Mouse (Mus musculus): ENCODE measurements at regions not wholly inside any gene's neighbourhood (a gene's known extent, or its start where the extent isn't known, plus 50 kb on each side); places are given as distances from the start of the nearest gene placed in this dataset.

- ATAC-seq (replicated peaks; ENCODE audit: low FRiP score, low TSS enrichment, low read depth), result no peak
These were observed 261.3 kb upstream of the Dynlrb2 start for GRCm38 (mm10) chr8:116243493-116243892.

GRCm38 (mm10) chr8:116242972-116243371 is 261.8 kb upstream of the Dynlrb2 start:
- H3K9ac ChIP-seq (ENCODE audit: low read length), result no peak overlapping the region
- no peak overlapping the region for H3K4me2 ChIP-seq (ENCODE audit: low read length)
- 77% methylated on average over 5 of the region's 5 CpGs for WGBS
- H3K4me1 ChIP-seq (replicated peaks; ENCODE audit: control insufficient read depth, insufficient read depth, low read length), result no peaks in the 10 kb centered on the region
- no peak for ATAC-seq (replicated peaks; ENCODE audit: low FRiP score, low TSS enrichment, low read depth)
- DNase-seq (ENCODE audit: low spot score), result no peak
- no peak overlapping the region for H3K4me3 ChIP-seq (ENCODE audit: low read depth, low read length)
- no peaks in the 10 kb centered on the region for H3K27me3 ChIP-seq (replicated peaks; ENCODE audit: control insufficient read depth, insufficient read depth, low read length)
- no peaks in the 10 kb centered on the region for H3K9me3 ChIP-seq (ENCODE audit: control insufficient read depth, low read length)
- H3K27ac ChIP-seq (ENCODE audit: low read depth), result no peak overlapping the region
- H3K36me3 ChIP-seq (ENCODE audit: control insufficient read depth, insufficient read depth, low read length), result no peaks in the 10 kb centered on the region

More at GRCm38 (mm10) chr8:116243493-116243892, 261.3 kb upstream of the Dynlrb2 start:
- Histone ChIP-seq H3K27me3 (replicated peaks; ENCODE audit: control insufficient read depth, insufficient read depth, low read length) (no peaks in the 10 kb centered on the region), H3K27ac (ENCODE audit: low read depth) (no peak overlapping the region), H3K4me2 (ENCODE audit: low read length) (no peak overlapping the region), H3K4me3 (ENCODE audit: low read depth, low read length) (no peak overlapping the region), H3K9me3 (ENCODE audit: control insufficient read depth, low read length) (no peaks in the 10 kb centered on the region), H3K4me1 (replicated peaks; ENCODE audit: control insufficient read depth, insufficient read depth, low read length) (no peaks in the 10 kb centered on the region), H3K36me3 (ENCODE audit: control insufficient read depth, insufficient read depth, low read length) (no peaks in the 10 kb centered on the region), H3K9ac (ENCODE audit: low read length) (no peak overlapping the region)
- WGBS, result 58% methylated on average over 8 of the region's 8 CpGs
- no peak for DNase-seq (ENCODE audit: low spot score)

GRCm38 (mm10) chr8:116241987-116242242 is 262.9 kb upstream of the Dynlrb2 start:
- Histone ChIP-seq H3K9ac (ENCODE audit: low read length) (no peak overlapping the region), H3K27me3 (replicated peaks; ENCODE audit: control insufficient read depth, insufficient read depth, low read length) (no peaks in the 10 kb centered on the region), H3K9me3 (ENCODE audit: control insufficient read depth, low read length) (no peaks in the 10 kb centered on the region), H3K4me2 (ENCODE audit: low read length) (no peak overlapping the region), H3K36me3 (ENCODE audit: control insufficient read depth, insufficient read depth, low read length) (no peaks in the 10 kb centered on the region), H3K4me3 (ENCODE audit: low read depth, low read length) (no peak overlapping the region), H3K27ac (ENCODE audit: low read depth) (no peak overlapping the region), H3K4me1 (replicated peaks; ENCODE audit: control insufficient read depth, insufficient read depth, low read length) (no peaks in the 10 kb centered on the region)
- DNase-seq (ENCODE audit: low spot score) (no peak), ATAC-seq (replicated peaks; ENCODE audit: low FRiP score, low TSS enrichment, low read depth) (no peak)
- WGBS, result 86% methylated on average over 5 of the region's 5 CpGs

GRCm38 (mm10) chr8:116241146-116241986 is 263.4 kb upstream of the Dynlrb2 start:
- H3K4me2 ChIP-seq (ENCODE audit: low read length), result no peak overlapping the region
- H3K27ac ChIP-seq (ENCODE audit: low read depth), result no peak overlapping the region
- 79% methylated on average over 11 of the region's 11 CpGs for WGBS
- no peaks in the 10 kb centered on the region for H3K36me3 ChIP-seq (ENCODE audit: control insufficient read depth, insufficient read depth, low read length)
- no peak overlapping the region for H3K9ac ChIP-seq (ENCODE audit: low read length)
- ATAC-seq (replicated peaks; ENCODE audit: low FRiP score, low TSS enrichment, low read depth) (no peak), DNase-seq (ENCODE audit: low spot score) (no peak)
- H3K27me3 ChIP-seq (replicated peaks; ENCODE audit: control insufficient read depth, insufficient read depth, low read length), result no peaks in the 10 kb centered on the region
- no peak overlapping the region for H3K4me3 ChIP-seq (ENCODE audit: low read depth, low read length)
- H3K4me1 ChIP-seq (replicated peaks; ENCODE audit: control insufficient read depth, insufficient read depth, low read length), result no peaks in the 10 kb centered on the region
- H3K9me3 ChIP-seq (ENCODE audit: control insufficient read depth, low read length), result no peaks in the 10 kb centered on the region

GRCm38 (mm10) chr8:116238670-116239069 is 266.1 kb upstream of the Dynlrb2 start:
- no peak overlapping the region for H3K4me3 ChIP-seq (ENCODE audit: low read depth, low read length)
- DNase-seq (ENCODE audit: low spot score) (no peak), ATAC-seq (replicated peaks; ENCODE audit: low FRiP score, low TSS enrichment, low read depth) (no peak)
- WGBS, result 92% methylated on average over 1 of the region's 1 CpGs
- no peaks in the 10 kb centered on the region for H3K27me3 ChIP-seq (replicated peaks; ENCODE audit: control insufficient read depth, insufficient read depth, low read length)
- no peaks in the 10 kb centered on the region for H3K36me3 ChIP-seq (ENCODE audit: control insufficient read depth, insufficient read depth, low read length)
- no peaks in the 10 kb centered on the region for H3K9me3 ChIP-seq (ENCODE audit: control insufficient read depth, low read length)
- no peak overlapping the region for H3K4me2 ChIP-seq (ENCODE audit: low read length)
- H3K4me1 ChIP-seq (replicated peaks; ENCODE audit: control insufficient read depth, insufficient read depth, low read length), result no peaks in the 10 kb centered on the region
- H3K27ac ChIP-seq (ENCODE audit: low read depth), result no peak overlapping the region
- H3K9ac ChIP-seq (ENCODE audit: low read length), result no peak overlapping the region

- Histone ChIP-seq H3K27me3 (replicated peaks; ENCODE audit: control insufficient read depth, insufficient read depth, low read length) (no peaks in the 10 kb centered on the region), H3K4me3 (ENCODE audit: low read depth, low read length) (no peak overlapping the region), H3K36me3 (ENCODE audit: control insufficient read depth, insufficient read depth, low read length) (no peaks in the 10 kb centered on the region), H3K27ac (ENCODE audit: low read depth) (no peak overlapping the region), H3K4me1 (replicated peaks; ENCODE audit: control insufficient read depth, insufficient read depth, low read length) (no peaks in the 10 kb centered on the region), H3K9ac (ENCODE audit: low read length) (no peak overlapping the region), H3K9me3 (ENCODE audit: control insufficient read depth, low read length) (no peaks in the 10 kb centered on the region), H3K4me2 (ENCODE audit: low read length) (no peak overlapping the region)
- no peak for ATAC-seq (replicated peaks; ENCODE audit: low FRiP score, low TSS enrichment, low read depth)
- 69% methylated on average over 3 of the region's 3 CpGs for WGBS
- no peak for DNase-seq (ENCODE audit: low spot score)
These were observed 267.1 kb upstream of the Dynlrb2 start for GRCm38 (mm10) chr8:116237561-116238100.

- Histone ChIP-seq H3K9ac (ENCODE audit: low read length) (no peak overlapping the region), H3K27ac (ENCODE audit: low read depth) (no peak overlapping the region), H3K4me1 (replicated peaks; ENCODE audit: control insufficient read depth, insufficient read depth, low read length) (no peaks in the 10 kb centered on the region; the same call in 1 of the 2 replicates), H3K9me3 (ENCODE audit: control insufficient read depth, low read length) (no peaks in the 10 kb centered on the region), H3K4me3 (ENCODE audit: low read depth, low read length) (no peak overlapping the region), H3K36me3 (ENCODE audit: control insufficient read depth, insufficient read depth, low read length) (no peaks in the 10 kb centered on the region), H3K4me2 (ENCODE audit: low read length) (no peak overlapping the region), H3K27me3 (replicated peaks; ENCODE audit: control insufficient read depth, insufficient read depth, low read length) (no peaks in the 10 kb centered on the region)
- 28% methylated on average over 5 of the region's 5 CpGs for WGBS
- ATAC-seq (replicated peaks; ENCODE audit: low FRiP score, low TSS enrichment, low read depth), result no peak
- DNase-seq (ENCODE audit: low spot score), result no peak
These were observed 275.1 kb upstream of the Dynlrb2 start for GRCm38 (mm10) chr8:116229654-116230136.

- Histone ChIP-seq H3K4me3 (ENCODE audit: low read depth, low read length) (no peak overlapping the region), H3K9ac (ENCODE audit: low read length) (no peak overlapping the region), H3K27ac (ENCODE audit: low read depth) (no peak overlapping the region), H3K27me3 (replicated peaks; ENCODE audit: control insufficient read depth, insufficient read depth, low read length) (no peaks in the 10 kb centered on the region), H3K4me1 (replicated peaks; ENCODE audit: control insufficient read depth, insufficient read depth, low read length) (no peaks in the 10 kb centered on the region; the same call in 1 of the 2 replicates), H3K4me2 (ENCODE audit: low read length) (no peak overlapping the region), H3K36me3 (ENCODE audit: control insufficient read depth, insufficient read depth, low read length) (no peaks in the 10 kb centered on the region), H3K9me3 (ENCODE audit: control insufficient read depth, low read length) (no peaks in the 10 kb centered on the region)
- DNase-seq (ENCODE audit: low spot score), result no peak
- no peak for ATAC-seq (replicated peaks; ENCODE audit: low FRiP score, low TSS enrichment, low read depth)
- 91% methylated on average over 11 of the region's 11 CpGs for WGBS
These were observed 277.8 kb upstream of the Dynlrb2 start for GRCm38 (mm10) chr8:116227003-116227402.

- ATAC-seq (replicated peaks; ENCODE audit: low FRiP score, low TSS enrichment, low read depth), result no peak
- WGBS, result 100% methylated on average over 2 of the region's 2 CpGs
These were observed 281.5 kb upstream of the Dynlrb2 start for GRCm38 (mm10) chr8:116223235-116223634.

More at GRCm38 (mm10) chr8:116223235-116223634, 281.5 kb upstream of the Dynlrb2 start:
- no peaks in the 10 kb centered on the region for H3K36me3 ChIP-seq (ENCODE audit: control insufficient read depth, insufficient read depth, low read length)
- no peak overlapping the region for H3K4me3 ChIP-seq (ENCODE audit: low read depth, low read length)
- H3K9ac ChIP-seq (ENCODE audit: low read length), result no peak overlapping the region
- H3K27me3 ChIP-seq (replicated peaks; ENCODE audit: control insufficient read depth, insufficient read depth, low read length), result no peaks in the 10 kb centered on the region
- H3K4me1 ChIP-seq (replicated peaks; ENCODE audit: control insufficient read depth, insufficient read depth, low read length), result no peaks in the 10 kb centered on the region
- H3K9me3 ChIP-seq (ENCODE audit: control insufficient read depth, low read length), result no peaks in the 10 kb centered on the region
- no peak overlapping the region for H3K4me2 ChIP-seq (ENCODE audit: low read length)
- no peak for DNase-seq (ENCODE audit: low spot score)
- H3K27ac ChIP-seq (ENCODE audit: low read depth), result no peak overlapping the region
